Mouse (Mus musculus): ENCODE results near the gene Ccdc148.

Gene Ccdc148

GRCm38 (mm10) chr2:59050245-59050824 is 110.1 kb downstream of the Ccdc148 start:
- DNase-seq (ENCODE audit: low read depth, low spot score), result no peak

DNA sequence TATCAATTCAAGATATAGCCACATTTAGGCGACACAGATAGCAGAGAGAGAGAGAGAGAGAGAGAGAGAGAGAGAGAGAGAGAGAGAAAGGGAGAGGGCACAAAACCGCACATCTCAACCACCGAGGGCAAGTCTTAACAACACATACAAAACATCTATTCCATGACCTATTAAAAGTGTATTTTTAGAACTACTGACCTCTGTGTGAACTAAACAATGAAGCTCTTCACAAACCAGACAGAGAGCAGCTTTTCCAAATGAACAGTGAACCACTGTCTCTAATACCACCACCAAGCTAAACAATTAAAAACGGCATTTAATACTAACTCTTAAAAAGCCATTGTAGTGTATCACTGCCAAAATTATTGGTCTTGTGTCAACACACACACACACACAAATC is 110.8 kb downstream of the Ccdc148 start:
- DNase-seq (ENCODE audit: low read depth, low spot score), result no peak

- DNase-seq (ENCODE audit: low read depth, low spot score), result no peak
Measured at GRCm38 (mm10) chr2:59048775-59049451, 111.6 kb downstream of the Ccdc148 start.

DNA sequence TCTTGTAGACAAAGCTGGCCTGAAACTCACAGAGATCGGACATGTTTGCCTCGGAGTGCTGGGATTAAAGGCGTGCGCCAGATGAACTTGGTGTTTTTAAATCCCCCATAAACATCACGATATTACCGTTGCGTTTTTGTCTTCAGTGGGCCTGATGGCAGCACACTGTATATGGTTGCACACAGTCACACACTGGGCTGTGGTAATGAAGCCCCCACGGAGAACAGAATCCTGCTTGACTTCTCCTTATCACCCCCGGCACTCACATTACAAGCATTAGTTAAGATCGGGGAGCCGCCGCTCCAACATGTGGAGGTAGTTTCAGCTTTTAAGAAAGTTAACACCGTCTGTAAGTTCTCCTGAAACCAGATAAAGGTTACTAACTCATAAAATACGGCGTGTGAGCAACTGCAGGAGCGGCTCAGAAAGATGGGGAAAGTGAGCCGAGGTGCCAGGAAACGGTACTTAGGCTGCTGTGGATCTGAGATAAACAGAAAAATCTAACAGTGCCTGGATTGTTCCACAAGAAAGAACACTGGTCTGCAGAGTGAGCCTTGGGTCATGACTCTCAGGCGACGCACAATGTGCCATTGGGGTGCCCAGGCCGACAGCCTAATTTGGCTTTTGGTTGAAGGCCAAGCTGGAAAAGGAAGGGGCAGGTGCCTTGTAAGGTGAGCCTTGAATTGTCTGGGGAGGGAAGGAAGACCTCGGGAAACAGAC is 117.0 kb downstream of the Ccdc148 start:
- DNase-seq (ENCODE audit: low read depth, low spot score), result no peak

DNA sequence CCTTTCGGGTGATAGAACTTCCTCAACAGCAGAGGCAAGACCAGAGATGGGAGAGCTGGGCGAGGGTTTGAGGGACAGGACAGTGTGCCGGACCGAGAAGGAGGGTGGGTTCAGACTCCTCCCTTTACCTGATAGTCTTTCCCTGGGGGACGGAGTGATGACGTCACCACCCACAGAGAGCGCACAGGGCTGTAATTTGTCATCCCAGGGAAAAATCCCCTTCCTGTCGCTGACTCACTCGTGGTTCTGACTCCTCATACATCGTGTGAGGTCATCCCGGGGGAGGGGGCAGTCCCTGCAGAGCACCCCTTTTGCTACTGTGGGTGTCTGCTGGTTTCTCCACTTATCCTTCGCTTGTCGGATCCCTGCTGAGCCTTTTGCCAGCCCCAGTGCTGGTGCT is 117.9 kb downstream of the Ccdc148 start:
- peak; percentile 58 for DNase-seq (ENCODE audit: low read depth, low spot score)

GRCm38 (mm10) chr2:59036433-59036832 is 124.0 kb downstream of the Ccdc148 start:
- no peak for DNase-seq (ENCODE audit: low read depth, low spot score)

DNA sequence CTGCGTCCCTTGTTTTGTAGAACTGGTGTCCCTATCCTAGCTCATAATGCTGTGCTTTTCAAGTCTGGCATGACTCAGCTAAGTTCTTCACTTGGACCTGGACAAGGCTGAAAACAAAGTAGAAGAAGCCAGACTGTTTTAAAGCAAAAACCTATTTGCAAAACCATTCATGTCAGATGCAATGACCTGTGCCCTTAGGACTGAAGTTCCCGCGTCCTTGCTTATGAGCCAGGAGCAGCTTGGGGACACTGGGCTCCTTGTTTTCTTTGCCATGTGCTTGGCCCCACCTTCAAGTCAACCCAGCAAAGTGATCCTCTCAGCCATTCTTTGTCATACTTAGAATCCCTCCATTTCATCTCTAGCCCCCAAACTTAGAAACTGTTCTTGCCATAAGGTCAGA is 125.3 kb downstream of the Ccdc148 start:
- no peak for DNase-seq (ENCODE audit: low read depth, low spot score)

DNA sequence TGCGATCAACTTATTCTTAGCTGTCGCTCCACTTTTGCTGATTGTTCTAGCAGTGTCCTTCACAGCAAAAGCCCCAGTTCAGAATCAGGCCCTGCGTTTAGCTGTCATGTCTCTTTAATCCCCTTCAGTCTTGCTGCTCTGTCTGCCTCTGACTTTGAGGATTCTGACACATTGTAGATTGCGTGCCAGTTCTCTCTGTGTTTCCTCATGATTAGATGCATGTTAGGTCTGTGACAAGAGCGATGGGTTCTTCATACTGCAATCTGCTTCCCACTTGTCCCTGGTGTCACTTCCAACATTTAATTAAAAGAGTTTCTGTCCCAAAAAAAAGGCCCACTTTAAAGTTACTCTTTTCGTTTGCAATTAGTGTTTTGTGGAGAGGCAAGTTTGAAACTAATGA is 126.2 kb downstream of the Ccdc148 start:
- no peak for DNase-seq (ENCODE audit: low read depth, low spot score)

GRCm38 (mm10) chr2:59024558-59024957 is 135.9 kb downstream of the Ccdc148 start:
- no peak for DNase-seq (ENCODE audit: low read depth, low spot score)

- no peak for DNase-seq (ENCODE audit: low read depth, low spot score)
Measured at GRCm38 (mm10) chr2:59007356-59007755, 153.1 kb downstream of the Ccdc148 start.

DNA sequence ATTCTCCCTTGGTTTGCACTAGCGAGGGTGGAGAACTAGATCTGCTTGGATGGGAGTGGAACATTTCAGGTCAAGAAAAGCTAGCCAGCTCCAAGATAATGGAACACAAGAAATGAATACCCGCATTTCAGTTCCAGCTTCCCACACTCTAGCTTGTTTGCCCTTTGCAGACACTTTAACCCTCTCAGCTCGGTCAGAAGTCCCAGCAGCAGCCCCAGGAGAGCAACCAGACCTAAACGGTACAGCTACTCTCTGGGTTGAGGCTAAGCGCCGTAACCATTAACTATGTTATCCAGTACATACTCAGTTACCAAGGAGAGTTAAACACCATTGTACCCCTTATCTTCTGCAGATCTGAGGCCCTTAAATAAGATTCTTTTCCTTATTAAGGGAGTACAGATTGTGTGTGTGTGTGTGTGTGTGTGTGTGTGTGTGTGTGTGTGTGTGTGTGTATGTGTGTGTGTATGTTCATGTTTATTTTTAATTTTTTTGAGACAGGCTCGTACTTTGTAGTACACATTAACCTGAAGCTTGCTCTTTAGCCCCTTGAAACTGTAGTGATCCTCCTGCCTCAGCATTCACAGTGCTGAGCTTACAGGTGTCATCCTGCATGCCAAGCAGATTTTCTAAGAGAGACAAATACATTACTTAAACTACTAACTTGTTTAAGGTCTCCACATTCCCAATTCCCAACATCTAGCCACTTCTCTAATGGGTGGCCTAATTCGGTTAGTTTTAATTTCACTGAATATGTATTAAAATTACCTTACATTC is 153.7 kb downstream of the Ccdc148 start:
- no peak for DNase-seq (ENCODE audit: low read depth, low spot score)

GRCm38 (mm10) chr2:58997151-58997550 is 163.3 kb downstream of the Ccdc148 start:
- DNase-seq (ENCODE audit: low read depth, low spot score), result no peak

- no peak for DNase-seq (ENCODE audit: low read depth, low spot score)
Measured at GRCm38 (mm10) chr2:58992431-58993191, 167.9 kb downstream of the Ccdc148 start.

DNA sequence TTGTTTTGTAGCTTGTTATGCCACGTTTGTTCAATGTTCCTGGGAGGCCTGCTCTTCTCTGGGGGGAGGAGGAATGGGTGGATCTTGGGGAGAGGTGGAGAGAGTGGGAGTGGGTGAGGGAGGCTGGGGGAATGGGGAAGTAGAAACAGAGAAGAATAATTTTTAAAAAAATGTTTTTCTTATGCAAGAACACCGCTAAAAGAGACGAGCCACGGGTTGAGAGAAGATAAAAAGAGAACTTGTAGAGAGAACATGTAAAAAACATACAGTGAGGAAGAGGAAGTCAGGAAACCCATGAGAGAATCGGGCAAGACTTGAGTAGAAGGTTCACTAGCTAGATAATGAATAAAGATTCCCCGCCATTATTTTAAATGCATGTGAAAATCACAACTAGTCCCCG is 182.4 kb downstream of the Ccdc148 start:
- DNase-seq (ENCODE audit: low read depth, low spot score), result no peak

DNA sequence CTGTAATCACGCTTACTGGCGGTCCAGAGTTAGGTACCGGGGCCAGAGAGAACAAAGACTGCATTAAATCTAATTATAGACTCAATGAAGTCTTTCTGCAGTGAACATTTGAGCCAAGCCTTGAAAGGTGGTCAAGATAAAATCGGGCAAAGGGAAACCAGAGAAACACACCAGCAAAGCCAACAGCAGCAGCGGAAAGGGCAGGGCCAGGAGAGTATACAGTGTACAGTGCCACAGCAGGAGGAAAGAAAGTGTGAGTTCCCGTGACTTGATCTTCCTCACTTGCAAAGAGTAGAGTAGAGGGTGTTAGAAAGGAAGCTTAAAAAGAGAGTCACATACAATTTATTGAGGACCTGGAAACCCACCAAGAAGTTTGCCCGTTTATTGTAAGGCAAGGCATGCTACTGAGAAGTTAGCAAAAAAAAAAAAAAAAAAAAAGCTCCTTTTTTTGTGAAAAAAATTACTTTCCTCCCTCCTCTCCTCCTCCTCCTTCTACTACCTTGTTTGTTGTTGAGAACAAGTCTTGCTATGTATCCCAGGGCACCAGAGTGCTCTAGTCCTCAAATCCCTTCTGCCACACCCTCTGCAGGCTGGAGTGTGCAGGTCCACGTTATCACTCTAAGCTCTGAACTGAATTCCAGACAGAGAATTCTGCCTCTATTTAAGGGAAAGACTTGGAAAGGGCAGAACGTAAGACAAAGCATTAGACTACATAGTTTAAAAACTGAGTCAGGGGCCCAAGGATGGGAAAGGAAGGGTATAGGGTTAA is 188.8 kb downstream of the Ccdc148 start:
- DNase-seq (ENCODE audit: low read depth, low spot score), result no peak

- no peak for DNase-seq (ENCODE audit: low read depth, low spot score)
Measured at GRCm38 (mm10) chr2:58956770-58957300, 203.6 kb downstream of the Ccdc148 start.

DNA sequence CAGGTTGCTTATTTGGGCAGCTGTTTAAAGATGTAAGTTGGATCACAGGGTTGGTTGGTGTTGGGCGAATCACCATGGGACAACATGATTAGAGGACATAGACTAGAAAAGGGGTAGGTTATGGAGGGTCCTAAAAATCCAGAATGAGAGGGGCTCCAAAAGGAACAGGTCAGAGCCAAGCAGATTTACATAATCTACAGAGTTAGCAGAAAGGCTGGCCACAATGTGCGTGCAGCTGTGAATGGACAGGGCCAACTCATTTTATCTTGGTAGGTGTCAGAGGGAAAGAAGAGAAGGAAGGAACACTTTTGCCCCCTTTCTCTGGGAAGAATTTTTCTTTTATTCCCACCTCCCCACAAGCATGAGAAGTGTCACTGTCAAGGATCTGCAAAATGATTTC is 204.1 kb downstream of the Ccdc148 start:
- DNase-seq (ENCODE audit: low read depth, low spot score), result no peak

DNA sequence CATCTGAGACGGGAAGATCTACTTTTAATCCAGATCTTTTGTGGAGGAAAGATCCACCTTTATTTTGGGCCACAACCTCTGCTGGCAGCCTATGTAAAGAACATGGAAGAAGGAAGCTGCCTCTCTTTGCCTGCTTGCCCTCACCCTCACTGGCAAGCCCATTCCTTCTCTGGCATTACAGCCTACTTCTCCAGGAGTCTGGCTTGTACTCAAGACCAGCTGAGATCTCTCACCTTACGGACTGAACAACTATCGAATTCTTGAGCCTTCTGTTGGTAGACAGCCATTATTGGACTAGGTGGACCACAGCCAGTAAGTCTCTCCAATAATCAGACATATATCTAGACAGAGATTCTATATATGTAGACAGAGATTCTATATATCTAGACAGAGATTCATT is 208.4 kb downstream of the Ccdc148 start:
- DNase-seq (ENCODE audit: low read depth, low spot score), result no peak

- no peak for DNase-seq (ENCODE audit: low read depth, low spot score)
Measured at GRCm38 (mm10) chr2:58948796-58949195, 211.7 kb downstream of the Ccdc148 start.

DNA sequence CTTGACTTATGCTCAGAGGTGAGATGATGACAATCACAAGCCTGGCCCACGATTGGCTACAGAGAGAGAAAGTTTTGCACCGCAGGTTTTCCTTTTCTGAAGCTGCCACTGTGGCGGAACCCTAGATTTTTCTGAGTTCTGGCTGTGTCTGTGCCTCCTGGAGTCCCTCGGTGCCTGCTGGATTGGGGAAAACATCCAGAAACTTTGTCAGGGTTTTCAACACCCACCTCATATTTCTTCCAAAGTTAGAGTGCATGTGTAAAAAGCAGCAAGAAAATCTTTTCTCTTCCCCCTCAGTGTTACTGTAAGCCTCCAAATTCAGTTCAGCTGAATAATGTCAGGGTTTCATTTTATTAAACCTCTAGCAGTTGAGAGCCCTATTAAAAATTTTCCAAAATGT is 219.1 kb downstream of the Ccdc148 start:
- no peak for DNase-seq (ENCODE audit: low read depth, low spot score)
